Mouse (Mus musculus) cerebellum, adult 11-12 months (tissue): ENCODE measurements around the gene Lrrfip2.
A peak's percentile ranks its signal among the peaks of the same experiment; 100 is the strongest.

Experiments
- DNase-seq: peaks from one replicate; pipeline ENCODE4 v3.0.0; 2022

The Lrrfip2 gene

DNA sequence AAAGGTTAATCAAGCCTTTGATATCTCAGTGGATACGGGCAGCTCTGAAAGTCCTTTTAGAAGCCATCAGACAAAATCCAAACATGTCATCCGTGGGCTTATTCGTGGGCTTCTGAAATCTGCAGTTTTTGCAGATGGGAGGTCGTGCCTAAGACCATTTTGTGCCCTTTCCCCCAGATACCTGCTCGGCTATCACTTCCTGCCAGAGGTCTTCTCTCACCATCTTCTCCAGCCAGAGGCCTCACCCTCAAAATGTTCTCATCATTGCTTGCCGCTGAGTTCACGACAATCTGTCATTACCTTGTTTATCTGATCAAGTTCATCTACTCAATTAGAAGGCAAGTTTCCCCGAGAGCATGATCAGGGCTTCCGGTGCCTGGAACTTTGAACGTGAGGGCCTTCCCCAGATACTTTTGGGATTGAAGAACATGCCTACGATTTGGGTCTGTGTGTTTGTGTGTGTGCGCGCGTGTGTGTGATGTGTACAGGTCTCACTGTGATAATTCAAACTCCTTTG is at the start of gene Lrrfip2:
Lrrfip2 (plus strand) TSS at position 467 of the 517 bp plus-strand sequence.
- DNase-seq, result peak; percentile 11

GRCm38 (mm10) chr9:111070546-111070961 is 46.8 kb upstream of the Lrrfip2 start:
- no peak for DNase-seq

- no peak for DNase-seq
Observed at GRCm38 (mm10) chr9:111072175-111072574, 45.2 kb upstream of the Lrrfip2 start.

DNA sequence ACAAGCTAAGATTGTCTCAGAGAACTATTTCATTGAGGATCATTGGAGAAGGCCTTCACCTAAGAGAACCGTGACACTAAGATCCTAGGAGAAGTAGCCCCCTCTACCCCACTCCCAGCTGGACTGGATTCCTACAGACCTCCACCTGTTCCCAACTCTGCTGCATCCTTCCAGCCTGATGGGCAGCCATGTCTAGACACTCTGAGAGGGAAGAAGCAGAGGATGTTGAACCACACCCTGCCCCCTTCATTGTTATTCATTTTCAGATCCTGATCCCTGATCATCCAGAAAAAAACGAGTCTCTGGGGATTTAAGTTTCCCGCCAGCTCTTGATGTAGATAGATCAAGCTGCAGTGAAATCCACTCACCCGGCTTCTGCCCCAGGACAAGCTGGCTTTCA is 44.4 kb upstream of the Lrrfip2 start:
- DNase-seq, result no peak

GRCm38 (mm10) chr9:111077745-111078144 is 39.6 kb upstream of the Lrrfip2 start:
- DNase-seq, result no peak

DNA sequence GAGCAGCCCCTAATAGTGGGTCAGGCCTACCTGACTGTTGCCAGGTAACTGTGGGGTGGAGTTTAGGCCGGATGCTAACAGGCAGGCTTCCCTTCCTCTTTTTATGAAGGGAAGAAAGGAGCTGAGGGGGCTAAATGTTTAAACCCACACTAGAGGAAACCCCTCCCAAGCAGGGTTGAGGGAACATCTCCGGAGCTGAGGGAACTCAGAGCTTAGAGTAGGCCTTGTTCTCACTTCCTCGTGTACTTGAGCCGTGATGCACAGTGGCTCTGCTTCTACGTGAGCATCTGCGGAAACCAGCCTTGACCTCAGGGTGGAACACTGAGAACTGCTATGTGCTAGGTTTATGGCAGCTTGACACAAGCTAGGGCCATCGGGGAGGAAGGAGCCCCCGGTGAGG is 36.6 kb upstream of the Lrrfip2 start:
- DNase-seq, result no peak

DNA sequence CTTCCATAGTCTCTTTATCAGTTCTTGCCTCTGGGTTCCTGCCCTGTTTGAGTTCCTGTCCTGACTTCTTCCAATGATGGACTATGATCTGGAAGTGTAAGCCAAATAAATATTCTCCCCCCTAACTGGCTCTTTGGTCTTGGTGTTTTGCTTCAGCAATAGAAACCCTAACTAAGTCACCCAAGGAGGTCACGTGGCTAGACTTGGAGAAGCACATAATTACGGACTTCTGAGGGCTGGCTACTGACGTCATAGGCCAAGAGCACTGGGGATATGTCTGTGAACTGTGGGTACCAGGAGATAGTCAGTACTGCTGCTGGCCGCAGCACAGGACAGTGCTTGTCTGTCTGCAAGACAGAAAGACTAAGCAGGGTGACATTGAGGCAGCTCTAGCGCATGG is 35.6 kb upstream of the Lrrfip2 start:
- DNase-seq, result no peak

DNA sequence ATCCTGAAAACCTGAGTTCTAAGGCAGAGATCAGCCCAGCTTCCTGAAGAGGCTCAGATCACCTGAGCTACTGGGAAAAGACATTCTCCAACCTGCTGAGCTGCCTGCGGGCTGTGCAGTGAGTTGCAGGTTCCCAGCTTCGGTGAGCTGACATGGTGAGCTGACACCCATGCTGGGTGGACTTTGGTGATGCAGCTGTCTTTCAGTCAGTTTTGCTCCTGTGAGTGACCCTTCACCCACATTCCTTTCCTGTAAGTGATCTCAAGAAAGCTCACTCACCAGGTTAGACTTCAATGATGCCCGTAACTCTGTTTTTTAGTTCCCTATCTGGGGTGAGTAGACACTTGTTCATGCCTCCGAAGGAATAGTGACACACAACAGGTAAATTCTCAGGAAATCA is 32.1 kb upstream of the Lrrfip2 start:
- no peak for DNase-seq

DNA sequence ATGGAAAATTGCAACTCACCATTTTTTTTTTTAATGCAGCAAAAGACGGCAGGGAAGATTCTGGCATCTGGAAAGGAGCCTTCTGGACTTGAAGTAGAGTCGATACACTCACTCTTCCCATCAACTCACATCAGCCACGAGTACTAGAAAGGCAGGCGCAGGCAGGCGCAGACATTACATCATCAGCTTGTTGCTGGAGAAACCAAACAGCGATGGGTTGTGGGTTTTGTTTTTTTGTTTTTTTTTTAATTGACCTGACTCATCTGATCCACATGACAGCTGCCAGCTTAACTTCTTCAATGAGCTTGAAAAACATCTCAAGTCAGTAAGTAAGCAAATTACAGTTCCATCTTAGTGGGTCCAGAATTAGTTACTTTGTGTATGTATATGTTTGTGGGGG is 31.3 kb upstream of the Lrrfip2 start:
- no peak for DNase-seq

DNA sequence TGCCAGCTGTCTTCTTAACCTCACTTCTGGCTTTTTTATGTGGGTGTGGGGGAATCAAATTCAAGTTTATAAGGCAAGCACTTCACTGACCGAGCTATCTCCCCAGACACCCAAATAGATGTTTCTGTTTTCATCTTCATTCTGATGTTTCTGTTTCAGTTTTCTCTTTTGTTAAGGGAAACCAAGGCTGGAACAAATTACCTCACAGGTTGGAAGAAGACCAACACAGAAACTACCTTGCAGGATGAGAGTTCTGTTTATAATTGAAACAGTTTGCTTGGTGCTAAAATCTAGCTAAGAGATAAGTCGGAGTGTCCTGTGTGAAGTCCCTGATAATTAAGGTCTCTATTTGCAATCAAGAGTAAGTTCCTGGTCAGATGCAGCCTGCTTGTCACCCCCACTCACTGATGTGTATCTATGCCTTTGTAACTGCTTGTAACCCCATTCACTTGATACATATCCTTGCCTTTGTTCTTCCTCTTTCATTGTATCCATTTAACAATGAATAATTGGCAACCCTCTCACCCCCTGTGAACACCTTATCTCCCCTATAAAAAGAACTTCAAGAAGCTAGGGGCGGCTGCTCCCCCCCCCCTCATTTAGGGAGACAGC is 30.3 kb upstream of the Lrrfip2 start:
- no peak for DNase-seq

DNA sequence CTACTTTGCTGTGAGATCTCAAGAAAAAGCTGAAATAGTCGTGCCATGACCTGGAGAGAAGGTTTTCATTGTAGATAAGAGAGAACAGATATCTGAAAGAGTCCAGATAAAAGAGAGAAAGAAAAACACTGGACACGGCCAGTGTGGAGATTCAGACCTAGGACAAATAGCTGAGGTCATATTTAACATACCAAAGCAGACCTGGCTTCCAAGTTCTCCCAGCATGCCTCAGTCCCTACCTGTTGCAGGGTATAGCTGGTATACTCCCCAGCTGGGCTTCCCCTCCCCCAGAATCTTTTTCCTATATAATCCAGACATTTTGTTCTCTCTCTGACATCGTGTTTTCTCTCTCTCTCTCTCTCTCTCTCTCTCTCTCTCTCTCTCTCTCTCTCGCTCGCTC is 29.4 kb upstream of the Lrrfip2 start:
- DNase-seq, result no peak

DNA sequence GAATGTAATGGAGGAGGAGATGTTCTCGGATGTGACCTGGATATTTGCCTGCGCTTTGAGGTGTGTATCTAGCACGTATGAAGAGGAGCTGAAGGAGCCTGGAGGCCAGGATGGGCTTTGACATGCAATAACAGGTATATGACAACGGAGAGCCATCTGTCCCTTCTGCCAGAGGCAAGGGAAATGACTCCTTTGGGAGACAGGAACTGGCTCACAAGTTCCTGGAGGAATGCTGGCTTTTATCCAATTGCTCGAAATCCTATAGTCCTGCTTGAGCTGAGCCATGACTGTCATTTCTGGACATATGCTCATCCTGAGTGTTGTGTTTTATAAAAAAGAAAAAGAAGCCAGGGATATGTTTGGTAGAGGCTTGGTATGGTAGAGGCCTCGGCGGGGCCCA is 28.5 kb upstream of the Lrrfip2 start:
- DNase-seq, result no peak

DNA sequence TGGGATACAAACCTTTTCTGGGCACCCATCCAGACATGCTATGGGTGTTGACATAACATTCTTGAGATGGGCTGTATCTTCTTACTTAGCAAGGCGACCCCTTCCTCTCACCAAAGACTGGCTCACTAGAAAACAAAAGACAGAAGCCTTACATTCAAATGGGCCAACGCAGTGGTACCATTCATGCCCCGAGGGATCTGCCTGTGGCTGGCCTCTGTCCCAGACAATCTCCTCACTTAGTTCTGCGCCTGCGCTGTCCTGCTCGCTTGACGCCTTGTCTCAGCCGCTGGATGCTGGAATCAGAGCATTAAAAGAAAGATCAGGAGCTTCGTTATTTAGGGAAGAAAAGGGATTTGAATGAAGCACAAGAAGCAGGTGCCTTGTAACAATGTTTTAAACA is 24.7 kb upstream of the Lrrfip2 start:
- no peak for DNase-seq

GRCm38 (mm10) chr9:111093094-111093493 is 24.3 kb upstream of the Lrrfip2 start:
- peak; percentile 32 for DNase-seq

- no peak for DNase-seq
Observed at GRCm38 (mm10) chr9:111094626-111095025, 22.8 kb upstream of the Lrrfip2 start.

DNA sequence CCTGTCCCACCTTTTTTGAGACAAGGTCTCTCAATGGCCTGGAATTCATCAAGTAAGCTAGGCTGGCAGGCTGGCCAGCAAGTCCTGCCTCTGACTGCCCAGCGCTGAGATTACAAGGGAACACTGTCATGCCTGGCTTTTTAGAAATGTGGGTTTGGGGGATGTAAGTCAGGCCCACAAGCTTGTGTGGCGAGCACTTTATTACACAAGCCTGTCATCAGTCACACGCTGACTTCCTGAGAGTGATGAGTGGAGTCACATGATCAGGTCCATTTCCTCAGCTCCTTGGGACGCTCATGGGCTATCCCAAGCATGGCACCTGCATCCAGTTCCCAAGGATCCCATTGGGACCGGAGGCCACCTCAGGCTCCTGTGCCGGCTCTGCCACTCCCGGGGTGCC is 21.7 kb upstream of the Lrrfip2 start:
- DNase-seq, result no peak

- no peak for DNase-seq
Observed at GRCm38 (mm10) chr9:111096419-111097326, 20.7 kb upstream of the Lrrfip2 start.

- DNase-seq, result no peak
Observed at GRCm38 (mm10) chr9:111097543-111097942, 19.8 kb upstream of the Lrrfip2 start.

- DNase-seq, result no peak
Observed at GRCm38 (mm10) chr9:111100406-111100805, 17.0 kb upstream of the Lrrfip2 start.

DNA sequence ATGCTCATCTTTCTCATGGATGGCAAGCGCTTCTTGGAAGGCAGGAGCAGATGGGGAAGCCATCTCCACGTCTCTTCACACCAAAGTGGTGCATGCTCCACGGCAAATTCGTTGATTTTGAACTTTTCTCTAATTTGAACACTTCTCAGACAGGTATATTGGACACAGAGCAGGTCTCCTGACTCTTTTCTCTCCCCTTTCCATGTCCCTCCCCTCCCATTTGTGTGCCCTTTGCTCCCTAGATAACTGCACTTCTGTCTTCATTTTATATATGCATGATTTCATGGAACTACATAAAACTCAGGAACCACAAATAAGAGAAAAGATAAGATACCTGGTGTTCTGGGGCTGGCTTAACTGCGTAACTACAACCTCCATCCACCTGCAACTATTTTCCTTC is 14.1 kb upstream of the Lrrfip2 start:
- no peak for DNase-seq

DNA sequence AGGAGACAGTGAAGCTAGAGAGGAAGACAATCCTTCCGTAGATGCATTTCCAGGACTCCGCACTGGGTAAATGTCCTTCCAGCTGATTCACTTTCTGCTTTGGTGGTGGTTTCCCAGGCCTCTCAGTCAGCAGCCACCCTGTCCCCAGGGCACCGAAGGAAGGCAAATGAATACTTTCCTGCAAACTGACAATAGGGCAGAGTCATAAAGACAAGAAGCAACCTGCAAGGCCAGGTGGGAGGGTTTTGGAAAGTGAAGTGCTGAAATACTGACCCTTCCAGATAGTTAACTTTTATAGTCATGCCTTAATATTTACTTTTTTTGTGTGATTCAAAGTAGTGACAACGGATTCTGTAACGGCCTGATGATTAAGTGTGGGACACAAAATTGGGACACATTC is 13.5 kb upstream of the Lrrfip2 start:
- DNase-seq, result no peak

GRCm38 (mm10) chr9:111107863-111108262 is 9.5 kb upstream of the Lrrfip2 start:
- no peak for DNase-seq

DNA sequence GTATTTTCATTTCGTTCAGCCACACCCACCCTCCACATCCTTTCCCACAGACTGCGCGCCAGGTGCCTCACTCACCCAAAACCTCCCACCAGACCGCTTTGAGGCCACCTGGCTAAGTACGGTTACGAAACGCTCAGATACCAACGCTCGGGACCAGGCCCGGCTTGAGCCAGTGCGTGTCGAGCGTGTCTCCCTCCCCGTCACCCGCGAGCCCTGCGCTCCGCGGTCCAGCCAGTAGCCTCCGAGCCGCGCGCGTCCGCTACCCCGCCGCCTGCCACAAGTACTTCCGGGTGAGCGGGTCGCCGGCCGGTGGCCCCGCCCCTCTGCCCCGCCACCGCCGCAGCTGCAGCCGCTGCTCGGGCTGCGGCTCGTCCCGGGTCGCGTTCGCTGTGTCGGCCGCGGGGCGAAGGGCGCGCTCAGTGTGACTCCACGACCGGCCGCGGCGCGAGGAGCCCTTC is 431 bp downstream of the Lrrfip2 start:
- peak; percentile 89 for DNase-seq

DNA sequence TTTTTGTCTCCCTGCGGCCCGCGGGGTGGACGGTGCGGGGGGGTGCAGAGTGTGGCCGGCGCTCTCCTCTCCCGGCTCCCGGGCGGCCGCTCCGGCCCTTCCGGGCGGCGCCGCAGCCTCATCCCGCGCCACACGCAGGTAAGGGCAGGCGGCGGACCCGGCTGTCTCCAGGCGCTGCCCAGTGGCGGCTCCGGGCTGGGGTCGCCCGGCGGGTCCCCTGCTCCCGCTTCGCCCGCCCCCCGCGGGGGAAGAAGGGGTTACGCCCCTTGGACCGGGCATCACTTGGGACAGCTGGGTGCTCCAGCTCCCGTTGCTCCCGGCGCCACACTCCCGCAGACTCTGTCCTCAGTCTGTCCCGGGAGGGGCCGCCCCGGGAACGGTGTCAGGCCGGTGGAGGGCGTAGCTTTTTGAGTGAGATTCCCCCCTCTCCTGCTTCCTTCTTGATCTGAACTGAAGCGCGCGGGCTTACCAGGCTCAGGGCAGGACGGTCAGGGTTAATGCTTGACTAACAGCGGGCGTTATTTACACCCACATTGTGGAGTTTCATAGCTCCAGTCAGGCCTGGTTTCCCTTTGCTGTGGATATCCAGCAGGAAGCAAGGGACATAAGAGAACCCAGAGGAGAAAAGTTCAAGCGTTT is 979 bp downstream of the Lrrfip2 start:
- peak; percentile 67 for DNase-seq
